Mouse (Mus musculus): ENCODE results near the gene Emc10.

DNA sequence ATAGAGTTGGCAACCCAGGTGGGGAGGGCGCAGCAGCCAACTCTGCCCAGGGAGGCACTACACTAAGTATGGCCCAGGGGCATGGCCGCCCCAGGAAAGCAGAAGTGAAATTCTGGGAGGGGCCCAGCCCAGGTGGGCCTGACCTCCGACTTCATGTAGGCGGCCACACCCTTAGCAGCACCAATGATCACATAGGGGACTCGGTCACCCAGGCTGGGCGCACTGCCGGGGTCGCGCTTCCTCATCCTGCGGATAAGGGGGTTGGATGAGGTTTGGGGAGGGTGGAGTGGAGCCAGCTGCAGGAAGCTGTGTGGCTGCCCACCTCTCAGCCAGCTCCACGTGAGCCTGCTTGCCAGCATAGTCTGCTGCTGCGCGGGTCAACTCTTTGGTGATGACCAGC lies 37.9 kb upstream of the Emc10 start:
- no peak for TF ChIP-seq POLR2A (IDR thresholded peaks at IDR 0.05; ENCODE audit: control insufficient read depth, low read depth, low read length)
- no peak for TF ChIP-seq CTCF (IDR thresholded peaks at IDR 0.05; ENCODE audit: control insufficient read depth, insufficient read depth, insufficient replicate concordance, low read depth, low read length)
